ENCODE assay signal across 10 mouse cellular contexts in the genomic region with DNA sequence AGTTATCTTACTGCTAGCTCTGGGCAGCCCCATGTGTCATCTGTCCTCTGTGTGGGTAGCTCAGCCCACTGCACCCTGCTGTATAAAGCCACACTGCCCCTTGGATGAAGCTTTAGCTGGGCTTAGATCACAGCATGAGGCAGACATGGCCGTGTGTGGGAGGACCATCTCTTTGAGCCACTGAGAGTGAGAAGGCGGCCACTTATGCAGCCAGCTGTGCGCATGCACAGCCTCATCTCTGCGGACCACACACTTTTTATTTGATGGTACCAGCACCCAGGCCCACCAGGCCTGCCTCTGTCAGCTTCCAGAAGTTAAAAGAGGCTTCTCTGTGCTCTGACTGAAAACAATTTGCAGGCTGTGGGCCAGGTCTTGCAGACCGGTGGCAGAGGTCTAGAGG.
A peak's percentile ranks its signal among the peaks of the same experiment; 100 is the strongest.
DNase-seq lines count a peak whose midpoint lies in the region; ATAC-seq and TF ChIP-seq lines count a peak whose summit lies in the region.
"Had no signal": no experiment of that assay in that cellular context is flagged by ENCODE, and none has a peak within 500 bp of the region (broad histone marks: within the 10 kb centered on the region; RNA-seq: fewer than 3 reads in every experiment).

No protein-coding gene starts in this region.

- intact Hi-C loops in heart, postnatal 25 days (cut with DNase I), result loop anchor here (10.0 kb wide), 1 partner anchor 683 kb away; no protein-coding TSS in a partner anchor

- peaks cover 37% of the 10 kb centered on the region for H3K4me1 ChIP-seq in heart, embryonic 13.5 days
- peaks cover 35% of the 10 kb centered on the region for H3K4me1 ChIP-seq in hindbrain, embryonic 10.5 days (replicated peaks)
- H3K4me1 ChIP-seq in midbrain, embryonic 11.5 days (ENCODE audit: control insufficient read depth, insufficient read depth, low read length), result peaks cover 9% of the 10 kb centered on the region; the same call in 1 of the 2 replicates
- peaks cover 2% of the 10 kb centered on the region; the same call in 1 of the 2 replicates for H3K4me1 ChIP-seq in kidney, adult 2 months (ENCODE audit: control insufficient read depth, insufficient read depth, low read length)

- TF ChIP-seq CTCF in kidney, adult 2 months (conservative IDR thresholded peaks at IDR 0.05; ENCODE audit: insufficient read depth, insufficient read length, low read depth, low read length), result no peak

- H3K27me3 ChIP-seq in heart, embryonic 13.5 days (replicated peaks), result no peaks in the 10 kb centered on the region
- peaks cover 8% of the 10 kb centered on the region; the same call in 1 of the 2 replicates for H3K27me3 ChIP-seq in hindbrain, embryonic 10.5 days (ENCODE audit: insufficient read depth, poor library complexity, severe bottlenecking)
- no peaks in the 10 kb centered on the region for H3K27me3 ChIP-seq in midbrain, embryonic 11.5 days (ENCODE audit: control insufficient read depth, insufficient read depth, low read length)
- H3K27me3 ChIP-seq in kidney, adult 2 months (replicated peaks; ENCODE audit: control insufficient read depth, insufficient read depth, low read length), result no peaks in the 10 kb centered on the region

- H3K27ac ChIP-seq in heart, embryonic 13.5 days (replicated peaks), result peak overlapping the region; percentile 68
- H3K27ac ChIP-seq in hindbrain, embryonic 10.5 days, result peak overlapping the region; percentile 81
- H3K27ac ChIP-seq in midbrain, embryonic 11.5 days (ENCODE audit: low read depth, low read length), result no peak overlapping the region
- H3K27ac ChIP-seq in kidney, adult 2 months (ENCODE audit: insufficient read depth, low read depth, low read length), result no peak overlapping the region

- H3K4me2 ChIP-seq in heart, embryonic 13.5 days, result peak overlapping the region; percentile 24
- no peak overlapping the region for H3K4me2 ChIP-seq in midbrain, embryonic 11.5 days
- H3K4me2 ChIP-seq: lung, embryonic 14.5 days had no signal

- no peak for DNase-seq in heart, postnatal 25 days (ENCODE audit: low spot score)
- peak; percentile 80 for DNase-seq in brain, adult 2 months (ENCODE audit: low read depth, low spot score)
- DNase-seq in hindbrain, embryonic 10.5 days (ENCODE audit: low spot score), result peak; percentile 51
- peak; percentile 87 for DNase-seq in midbrain, embryonic 11.5 days (ENCODE audit: low spot score, missing footprints)
- DNase-seq in kidney, adult 2 months, result no peak
- no peak for DNase-seq in cerebellum, adult 11-12 months
- DNase-seq: cerebellum, postnatal 14 days; lung, embryonic 14.5 days had no signal

- no peaks in the 10 kb centered on the region for H3K36me3 ChIP-seq in heart, embryonic 13.5 days
- no peaks in the 10 kb centered on the region for H3K36me3 ChIP-seq in hindbrain, embryonic 10.5 days
- no peaks in the 10 kb centered on the region for H3K36me3 ChIP-seq in midbrain, embryonic 11.5 days (ENCODE audit: control insufficient read depth, insufficient read depth, low read length)
- H3K36me3 ChIP-seq in kidney, adult 2 months (ENCODE audit: control insufficient read depth, insufficient read depth, low read length), result no peaks in the 10 kb centered on the region

- H3K9ac ChIP-seq in heart, embryonic 13.5 days, result 0 out of 2 replicates have a peak overlapping the region, but pooled peaks have one; percentile 19
- H3K9ac ChIP-seq in midbrain, embryonic 11.5 days (ENCODE audit: low read length), result 0 out of 2 replicates have a peak overlapping the region, but pooled peaks have one; percentile 6
- H3K9ac ChIP-seq: lung, embryonic 14.5 days had no signal

- no peak overlapping the region for H3K4me3 ChIP-seq in heart, embryonic 13.5 days
- H3K4me3 ChIP-seq in hindbrain, embryonic 10.5 days, result peak overlapping the region; percentile 26
- H3K4me3 ChIP-seq in midbrain, embryonic 11.5 days (ENCODE audit: low read depth, low read length), result no peak overlapping the region
- H3K4me3 ChIP-seq in kidney, adult 2 months (ENCODE audit: insufficient read depth, low read depth, low read length), result no peak overlapping the region

- no peak for ATAC-seq in heart, embryonic 13.5 days (ENCODE audit: extremely low read depth, insufficient number of reproducible peaks, low FRiP score, low TSS enrichment)
- ATAC-seq in midbrain, embryonic 11.5 days (ENCODE audit: low FRiP score), result peak; percentile 24; the same call in 1 of the 2 replicates
- no peak for ATAC-seq in granulocyte monocyte progenitor cell, adult 5-6 weeks (replicated peaks; ENCODE audit: poor library complexity, severe bottlenecking)

- no peaks in the 10 kb centered on the region for H3K9me3 ChIP-seq in heart, embryonic 13.5 days
- no peaks in the 10 kb centered on the region for H3K9me3 ChIP-seq in hindbrain, embryonic 10.5 days
- H3K9me3 ChIP-seq in midbrain, embryonic 11.5 days (ENCODE audit: control insufficient read depth, low read length), result no peaks in the 10 kb centered on the region

- 23% methylated on average over 5 of the region's 5 CpGs for WGBS in heart, embryonic 13.5 days
- 9% methylated on average over 5 of the region's 5 CpGs for WGBS in hindbrain, embryonic 10.5 days
- WGBS in midbrain, embryonic 11.5 days, result 19% methylated on average over 5 of the region's 5 CpGs
- WGBS in kidney, adult 2 months, result 70% methylated on average over 5 of the region's 5 CpGs

- no peak for TF ChIP-seq POLR2A in kidney, adult 2 months (IDR thresholded peaks at IDR 0.05; ENCODE audit: low read depth, low read length)

Comparison
In these comparisons a context has a peak if more than half of its experiments do, and no peak if none do; other contexts are left out.
1. H3K27ac ChIP-seq: peak in heart, embryonic 13.5 days (single experiment) and hindbrain, embryonic 10.5 days (single experiment); none in midbrain, embryonic 11.5 days (single experiment) and kidney, adult 2 months (single experiment).
2. DNase-seq: peak in brain, adult 2 months (single experiment), hindbrain, embryonic 10.5 days (single experiment) and midbrain, embryonic 11.5 days (single experiment); none in heart, postnatal 25 days (single experiment), kidney, adult 2 months (single experiment) and cerebellum, adult 11-12 months (single experiment).